Mouse (Mus musculus): ENCODE measurements around the gene Thg1l. TPM values are rescaled to one million over a fixed set of nuclear protein-coding genes. Genes with fewer than 3 reads are reported as not detected.

Thg1l gene
- polyA plus RNA-seq, 1 experiment from 2014 or later = 13.5 TPM

GRCm38 (mm10) chr11:45921026-45921425 lies 34.3 kb downstream of the Thg1l start:
- Histone ChIP-seq H3K36me3 (no peaks in the 10 kb centered on the region), H3K9me3 (no peaks in the 10 kb centered on the region), H3K4me3 (peak overlapping the region; percentile 30), H3K27ac (peak overlapping the region; percentile 88), H3K27me3 (ENCODE audit: insufficient read depth, poor library complexity, severe bottlenecking) (no peaks in the 10 kb centered on the region), H3K4me1 (replicated peaks) (peaks cover 32% of the 10 kb centered on the region)
- WGBS = 52% methylated on average over 8 of the region's 8 CpGs
- DNase-seq (ENCODE audit: low spot score) = no peak

- Histone ChIP-seq H3K36me3 (no peaks in the 10 kb centered on the region), H3K27me3 (ENCODE audit: insufficient read depth, poor library complexity, severe bottlenecking) (no peaks in the 10 kb centered on the region), H3K4me1 (replicated peaks) (peaks cover 26% of the 10 kb centered on the region), H3K9me3 (no peaks in the 10 kb centered on the region), H3K4me3 (no peak overlapping the region), H3K27ac (no peak overlapping the region)
- DNase-seq (ENCODE audit: low spot score) = no peak
- WGBS = 79% methylated on average over 4 of the region's 4 CpGs
Observed at GRCm38 (mm10) chr11:45918836-45919235, 36.5 kb downstream of the Thg1l start.

DNA sequence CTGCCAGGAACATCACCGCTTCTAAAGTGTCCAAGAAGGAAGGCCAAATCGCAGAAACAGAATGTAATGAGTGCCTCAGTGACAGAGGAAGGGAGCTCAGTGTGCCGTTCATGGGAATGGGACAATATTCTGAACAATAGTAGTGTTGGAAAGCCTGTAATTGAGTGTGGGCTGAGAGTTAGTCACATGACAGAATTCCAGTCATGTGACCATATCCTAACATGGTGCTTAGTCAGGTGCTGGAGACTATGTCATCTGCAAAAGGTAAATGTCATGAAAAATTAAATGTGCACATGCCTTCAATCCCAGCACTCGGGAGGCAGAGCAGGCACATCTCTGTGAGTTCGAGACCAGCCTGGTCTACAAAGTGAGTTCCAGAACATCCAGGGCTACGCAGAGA lies 37.3 kb downstream of the Thg1l start:
- no peak overlapping the region for H3K4me3 ChIP-seq
- H3K27ac ChIP-seq = no peak overlapping the region
- no peaks in the 10 kb centered on the region for H3K27me3 ChIP-seq (ENCODE audit: insufficient read depth, poor library complexity, severe bottlenecking)
- H3K9me3 ChIP-seq = no peaks in the 10 kb centered on the region
- DNase-seq (ENCODE audit: low spot score) = no peak
- H3K4me1 ChIP-seq (replicated peaks) = peaks cover 26% of the 10 kb centered on the region
- no peaks in the 10 kb centered on the region for H3K36me3 ChIP-seq
- 94% methylated on average over 6 of the region's 6 CpGs for WGBS

- Histone ChIP-seq H3K27me3 (ENCODE audit: insufficient read depth, poor library complexity, severe bottlenecking) (no peaks in the 10 kb centered on the region), H3K27ac (no peak overlapping the region; the same call in 1 of the 2 replicates), H3K4me1 (replicated peaks) (peaks cover 11% of the 10 kb centered on the region), H3K9me3 (no peaks in the 10 kb centered on the region), H3K36me3 (peaks cover 9% of the 10 kb centered on the region), H3K4me3 (no peak overlapping the region)
- 88% methylated on average over 10 of the region's 10 CpGs for WGBS
- no peak for DNase-seq (ENCODE audit: low spot score)
Observed at GRCm38 (mm10) chr11:45916196-45916595, 39.1 kb downstream of the Thg1l start.

GRCm38 (mm10) chr11:45910701-45911100 lies 44.6 kb downstream of the Thg1l start:
- H3K4me1 ChIP-seq (replicated peaks) = no peaks in the 10 kb centered on the region
- 92% methylated on average over 5 of the region's 5 CpGs for WGBS
- H3K36me3 ChIP-seq = peaks cover 62% of the 10 kb centered on the region
- no peak overlapping the region for H3K27ac ChIP-seq
- no peaks in the 10 kb centered on the region for H3K27me3 ChIP-seq (ENCODE audit: insufficient read depth, poor library complexity, severe bottlenecking)
- no peak for DNase-seq (ENCODE audit: low spot score)
- no peaks in the 10 kb centered on the region for H3K9me3 ChIP-seq
- no peak overlapping the region for H3K4me3 ChIP-seq

DNA sequence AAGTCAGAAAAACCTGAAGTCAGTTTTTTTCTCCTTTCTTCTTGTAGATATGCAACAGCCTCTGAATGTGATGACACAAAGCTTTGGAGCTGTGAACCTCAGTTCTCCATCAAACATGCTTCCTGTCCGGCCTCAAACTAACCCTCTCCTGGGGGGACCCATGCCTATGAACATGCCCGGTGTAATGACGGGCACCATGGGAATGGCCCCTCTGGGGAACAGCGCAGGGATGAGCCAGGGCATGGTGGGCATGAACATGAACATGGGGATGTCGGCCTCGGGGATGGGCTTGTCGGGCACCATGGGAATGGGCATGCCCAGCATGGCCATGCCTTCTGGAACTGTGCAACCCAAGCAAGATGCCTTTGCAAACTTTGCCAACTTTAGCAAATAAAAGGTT lies 46.4 kb downstream of the Thg1l start:
- WGBS = 96% methylated on average over 7 of the region's 7 CpGs
- Histone ChIP-seq H3K4me3 (no peak overlapping the region), H3K27ac (no peak overlapping the region), H3K9me3 (no peaks in the 10 kb centered on the region), H3K36me3 (peaks cover 70% of the 10 kb centered on the region), H3K27me3 (ENCODE audit: insufficient read depth, poor library complexity, severe bottlenecking) (no peaks in the 10 kb centered on the region), H3K4me1 (replicated peaks) (no peaks in the 10 kb centered on the region)
- no peak for DNase-seq (ENCODE audit: low spot score)

- no peaks in the 10 kb centered on the region for H3K4me1 ChIP-seq (replicated peaks)
- no peak for DNase-seq (ENCODE audit: low spot score)
- no peaks in the 10 kb centered on the region for H3K9me3 ChIP-seq
- peaks cover 78% of the 10 kb centered on the region for H3K36me3 ChIP-seq
- H3K27me3 ChIP-seq (ENCODE audit: insufficient read depth, poor library complexity, severe bottlenecking) = no peaks in the 10 kb centered on the region
- H3K4me3 ChIP-seq = no peak overlapping the region
- 95% methylated on average over 7 of the region's 7 CpGs for WGBS
- no peak overlapping the region for H3K27ac ChIP-seq
Observed at GRCm38 (mm10) chr11:45908070-45908469, 47.2 kb downstream of the Thg1l start.

DNA sequence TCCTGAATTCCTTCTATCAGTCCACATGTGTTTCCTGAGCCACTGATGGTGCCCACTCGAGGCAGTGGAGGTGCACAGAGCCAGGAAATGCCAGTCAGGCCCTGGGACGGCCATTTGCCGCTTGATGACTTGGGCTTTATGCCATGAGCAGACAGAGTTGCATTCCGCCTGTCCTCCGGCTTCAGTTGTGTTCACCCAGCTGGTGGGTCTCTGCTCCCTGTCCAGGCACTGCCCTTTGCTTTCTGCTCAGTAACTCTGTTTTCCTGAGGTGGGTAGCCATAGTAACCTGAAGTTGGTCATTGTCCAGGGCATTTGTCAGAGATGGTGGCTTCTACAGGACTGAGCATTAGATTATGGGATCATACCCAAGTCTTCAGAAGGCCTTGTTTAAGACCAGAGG lies 48.0 kb downstream of the Thg1l start:
- no peaks in the 10 kb centered on the region for H3K4me1 ChIP-seq (replicated peaks)
- no peak for DNase-seq (ENCODE audit: low spot score)
- H3K27ac ChIP-seq = no peak overlapping the region
- no peak overlapping the region for H3K4me3 ChIP-seq
- no peaks in the 10 kb centered on the region for H3K27me3 ChIP-seq (ENCODE audit: insufficient read depth, poor library complexity, severe bottlenecking)
- H3K9me3 ChIP-seq = no peaks in the 10 kb centered on the region
- WGBS = 95% methylated on average over 5 of the region's 5 CpGs
- H3K36me3 ChIP-seq = peaks cover 86% of the 10 kb centered on the region

GRCm38 (mm10) chr11:45906109-45906786 lies 49.0 kb downstream of the Thg1l start:
- H3K36me3 ChIP-seq = peaks cover 80% of the 10 kb centered on the region

DNA sequence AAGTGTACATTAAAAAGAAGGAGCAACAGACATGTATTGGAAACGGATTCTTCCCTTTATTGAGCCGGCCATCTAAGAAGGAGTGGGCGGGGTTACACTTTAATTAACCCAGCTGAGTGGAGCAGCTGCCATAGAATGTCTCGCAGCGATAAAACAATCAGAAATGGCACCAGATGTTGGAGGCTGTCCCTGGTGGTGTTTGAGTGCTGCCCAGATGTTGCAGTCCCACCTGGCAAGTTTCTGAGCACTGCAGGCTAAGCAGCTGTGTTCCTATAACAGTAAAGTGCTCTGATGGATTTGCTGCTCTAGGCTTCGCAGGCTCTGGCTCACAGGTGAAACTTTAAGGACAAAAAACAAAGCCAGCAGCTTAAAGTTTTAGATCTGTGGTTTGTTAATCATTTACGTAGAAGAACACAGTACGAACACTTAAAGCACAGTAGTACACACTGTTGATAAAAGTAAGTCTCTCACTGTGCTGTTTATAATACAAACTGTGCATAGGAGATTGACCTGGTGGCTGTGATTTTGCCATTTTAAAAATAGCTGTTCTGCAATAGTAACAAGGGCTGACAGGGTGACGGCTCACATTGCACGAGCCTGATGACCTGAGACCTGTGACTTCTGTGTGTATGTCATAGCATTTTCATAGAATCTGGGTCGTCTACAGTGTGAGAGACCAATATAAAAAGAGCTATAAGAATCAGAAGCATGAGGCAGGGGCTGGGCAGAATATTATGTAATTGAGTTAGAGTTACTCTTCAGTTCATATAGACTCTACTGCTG lies 54.9 kb downstream of the Thg1l start:
- 89% methylated on average over 11 of the region's 11 CpGs for WGBS
- DNase-seq (ENCODE audit: low spot score) = no peak
- H3K27me3 ChIP-seq (ENCODE audit: insufficient read depth, poor library complexity, severe bottlenecking) = no peaks in the 10 kb centered on the region
- H3K36me3 ChIP-seq = peaks cover 54% of the 10 kb centered on the region
- no peaks in the 10 kb centered on the region for H3K9me3 ChIP-seq
- no peak overlapping the region for H3K27ac ChIP-seq
- no peaks in the 10 kb centered on the region for H3K4me1 ChIP-seq (replicated peaks)
- no peak overlapping the region for H3K4me3 ChIP-seq

More at GRCm38 (mm10) chr11:45906109-45906786, 49.0 kb downstream of the Thg1l start:
- Histone ChIP-seq H3K4me1 (replicated peaks) (no peaks in the 10 kb centered on the region), H3K4me3 (no peak overlapping the region), H3K9me3 (no peaks in the 10 kb centered on the region), H3K27ac (no peak overlapping the region), H3K27me3 (ENCODE audit: insufficient read depth, poor library complexity, severe bottlenecking) (no peaks in the 10 kb centered on the region)
- DNase-seq (ENCODE audit: low spot score) = no peak
- 90% methylated on average over 8 of the region's 8 CpGs for WGBS

DNA sequence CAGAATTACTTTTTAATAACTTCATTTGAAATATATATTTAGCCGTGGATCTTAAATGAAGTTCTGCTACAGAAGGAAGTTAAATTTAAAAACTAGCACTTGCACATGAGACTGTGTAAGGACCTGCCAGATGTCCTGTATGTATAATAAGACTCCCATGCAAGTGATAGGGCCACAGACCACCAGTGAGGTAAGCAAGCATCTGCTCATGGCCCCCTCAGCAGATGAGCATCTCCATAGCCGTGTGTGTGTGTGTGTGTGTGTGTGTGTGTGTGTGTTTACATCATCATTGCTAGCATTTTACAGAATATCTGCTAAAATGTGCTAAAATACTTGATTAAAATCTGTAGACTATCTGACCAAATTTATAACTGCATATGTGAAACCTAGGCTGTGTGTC lies 57.9 kb downstream of the Thg1l start:
- no peak overlapping the region for H3K4me3 ChIP-seq
- no peak for DNase-seq (ENCODE audit: low spot score)
- WGBS = 90% methylated on average over 2 of the region's 2 CpGs
- H3K36me3 ChIP-seq = peaks cover 64% of the 10 kb centered on the region
- no peaks in the 10 kb centered on the region for H3K27me3 ChIP-seq (ENCODE audit: insufficient read depth, poor library complexity, severe bottlenecking)
- no peaks in the 10 kb centered on the region for H3K9me3 ChIP-seq
- H3K27ac ChIP-seq = no peak overlapping the region
- H3K4me1 ChIP-seq (replicated peaks) = no peaks in the 10 kb centered on the region
